Mouse (Mus musculus) 416B (cell line): ENCODE results near the gene Drd4.
"Not testable (repeated sequence)": the region's sequence is repeated elsewhere in the genome, so short reads cannot be mapped to it uniquely, and the experiment has no call there.

Source experiments
- DNase-seq: peaks from one replicate; pipeline ENCODE4 v3.0.0; 2011; ENCODE audit warnings: low read depth

The Drd4 gene

DNA sequence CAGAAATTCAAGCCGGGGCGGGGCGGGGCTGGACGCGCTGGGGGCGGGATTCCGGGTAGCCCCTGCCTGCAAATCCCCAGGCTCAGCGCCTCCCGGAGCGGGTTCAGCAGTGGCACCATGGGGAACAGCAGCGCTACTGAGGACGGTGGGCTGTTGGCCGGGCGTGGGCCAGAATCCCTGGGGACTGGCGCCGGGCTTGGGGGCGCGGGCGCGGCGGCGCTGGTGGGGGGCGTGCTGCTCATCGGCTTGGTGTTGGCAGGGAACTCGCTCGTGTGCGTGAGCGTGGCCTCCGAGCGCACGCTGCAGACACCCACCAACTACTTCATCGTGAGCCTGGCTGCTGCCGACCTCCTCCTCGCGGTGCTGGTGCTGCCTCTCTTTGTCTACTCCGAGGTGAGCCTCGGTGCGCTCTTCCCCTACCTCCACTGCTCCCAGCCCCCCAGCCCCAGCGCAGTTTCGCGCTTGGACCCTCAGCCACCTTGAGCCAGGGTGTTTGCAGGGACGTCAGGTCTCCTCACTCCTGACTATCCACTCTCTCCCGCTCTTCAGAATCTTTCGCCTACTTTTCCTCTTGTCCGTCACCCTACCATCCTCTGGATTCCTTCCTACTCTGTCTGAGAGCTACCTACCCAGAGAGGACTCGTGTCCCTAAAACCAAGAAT lies at the start of gene Drd4:
TSS of gene Drd4 (plus strand) at position 86 of the 662 bp plus-strand sequence.
- DNase-seq: no peak

DNA sequence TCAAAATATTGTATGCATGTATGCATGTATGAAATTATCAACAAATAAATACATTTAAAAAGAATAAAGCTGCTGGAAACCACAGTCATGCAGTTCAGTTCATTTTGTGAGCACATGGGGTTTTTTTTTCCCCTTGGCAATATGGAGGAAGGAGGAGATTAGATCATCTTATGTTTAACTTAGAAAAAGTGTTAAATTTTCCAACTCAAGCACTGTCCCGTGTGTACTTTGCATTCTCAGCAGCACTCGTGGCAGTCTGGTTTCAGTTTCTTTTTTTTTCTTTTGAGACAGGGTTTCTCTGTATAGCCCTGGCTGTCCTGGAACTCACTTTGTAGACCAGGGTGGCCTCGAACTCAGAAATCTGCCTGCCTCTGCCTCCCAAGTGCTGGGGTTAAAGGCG lies 41.3 kb upstream of the Drd4 start:
- not testable (repeated sequence) for DNase-seq

- DNase-seq: no peak
Observed at GRCm38 (mm10) chr7:141256159-141256558, 35.6 kb upstream of the Drd4 start.

GRCm38 (mm10) chr7:141261480-141261879 lies 30.3 kb upstream of the Drd4 start:
- no peak for DNase-seq

DNA sequence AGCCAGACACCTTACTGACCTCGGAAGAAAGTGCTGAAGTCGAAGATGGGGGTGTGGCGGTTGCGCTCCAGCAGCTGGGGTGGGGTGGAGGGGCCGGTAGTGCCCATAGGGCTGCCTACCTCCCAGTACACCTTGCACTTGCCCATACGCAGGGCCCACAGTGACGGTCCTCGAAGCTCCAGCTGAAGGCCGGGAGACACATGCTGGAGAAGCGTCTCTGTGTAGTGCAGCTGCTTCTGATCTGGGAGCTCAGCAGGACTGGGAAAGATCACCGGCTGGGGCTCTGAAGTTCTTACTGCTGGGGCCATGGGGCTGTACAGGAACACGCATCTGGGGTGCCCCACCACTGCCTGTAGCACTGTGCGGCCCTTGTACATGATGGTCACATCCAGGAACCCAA lies 28.2 kb upstream of the Drd4 start:
- DNase-seq: no peak

GRCm38 (mm10) chr7:141264041-141264700 lies 27.6 kb upstream of the Drd4 start:
- DNase-seq: no peak

DNA sequence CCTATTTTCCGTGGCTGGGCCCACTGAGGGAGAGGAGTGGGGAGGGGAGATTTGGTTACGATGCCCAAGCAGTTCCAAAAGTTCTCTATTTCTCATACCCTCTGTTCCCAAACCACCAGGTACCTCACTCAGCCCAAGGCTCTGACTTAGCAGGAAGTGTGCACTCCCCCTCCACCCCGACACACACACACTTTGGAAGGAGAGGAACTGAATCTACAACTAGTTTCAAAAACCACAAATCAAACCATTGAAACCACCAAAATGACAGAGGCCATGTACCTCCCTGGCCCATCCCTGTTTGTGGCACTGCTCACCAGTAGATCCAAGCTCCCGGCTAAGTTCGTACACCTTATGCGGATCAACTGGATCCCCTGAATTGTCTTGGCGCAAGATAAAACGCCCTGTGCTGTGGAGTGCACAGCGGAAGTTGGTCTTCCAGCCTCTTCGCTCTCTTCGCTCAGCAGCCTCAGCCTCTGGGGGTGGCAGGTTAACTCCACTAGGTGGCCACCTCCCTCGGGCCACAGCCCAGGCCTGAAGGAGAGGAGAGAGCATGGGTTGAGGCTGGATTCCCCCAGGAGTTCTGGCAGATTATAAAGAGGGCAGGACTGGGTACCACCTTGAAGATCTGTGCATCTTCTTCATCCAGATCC lies 26.9 kb upstream of the Drd4 start:
- peak; percentile 57 for DNase-seq

- peak; percentile 11 for DNase-seq
Observed at GRCm38 (mm10) chr7:141265411-141265738, 26.4 kb upstream of the Drd4 start.

GRCm38 (mm10) chr7:141265739-141266561 lies 25.9 kb upstream of the Drd4 start, which contains the start of gene Irf7:
Gene Irf7, minus strand, starts transcription at chr7:141266481.
- peak; percentile 84 for DNase-seq

GRCm38 (mm10) chr7:141268466-141269272 lies 23.1 kb upstream of the Drd4 start:
- peak; percentile 77 for DNase-seq

DNA sequence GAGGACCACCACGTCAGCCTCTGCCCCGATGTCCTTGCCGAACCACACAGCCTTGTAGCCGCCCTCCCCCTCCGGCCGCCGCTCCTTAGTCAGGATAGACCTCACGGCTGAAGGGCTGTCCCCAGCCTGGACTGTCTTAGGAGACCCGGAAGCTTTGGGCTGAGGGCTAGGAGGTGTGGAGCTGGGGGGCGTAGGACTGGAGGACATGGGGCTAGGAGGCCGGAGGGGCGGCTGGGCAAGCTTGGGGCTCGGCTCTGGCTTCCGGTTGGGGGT lies 22.6 kb upstream of the Drd4 start:
- peak; percentile 54 for DNase-seq

DNA sequence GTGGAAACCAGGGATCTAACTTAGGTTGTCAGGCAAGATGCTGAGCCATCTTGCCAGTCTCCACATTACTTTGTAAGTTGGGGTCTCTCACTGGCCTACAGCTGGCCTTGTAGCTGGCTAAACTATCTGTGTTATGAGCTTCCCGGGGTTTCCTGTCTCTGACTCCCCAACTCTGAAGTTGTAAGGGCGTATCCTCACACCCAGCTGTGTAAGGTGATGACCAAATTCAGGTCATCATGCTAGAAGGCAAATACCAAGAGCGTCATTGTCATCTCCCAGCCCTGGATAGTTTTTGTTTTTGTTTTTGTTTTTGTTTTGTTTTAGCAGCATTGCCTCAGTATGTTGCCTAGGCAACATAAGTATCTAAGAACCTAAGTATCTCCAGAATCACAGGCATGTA lies 21.2 kb upstream of the Drd4 start:
- no peak for DNase-seq

GRCm38 (mm10) chr7:141275356-141275755 lies 16.4 kb upstream of the Drd4 start:
- DNase-seq: no peak

GRCm38 (mm10) chr7:141276546-141276945 lies 15.3 kb upstream of the Drd4 start, which contains the start of gene Cdhr5:
Gene Cdhr5, minus strand, starts transcription at chr7:141276786.
- DNase-seq: no peak

DNA sequence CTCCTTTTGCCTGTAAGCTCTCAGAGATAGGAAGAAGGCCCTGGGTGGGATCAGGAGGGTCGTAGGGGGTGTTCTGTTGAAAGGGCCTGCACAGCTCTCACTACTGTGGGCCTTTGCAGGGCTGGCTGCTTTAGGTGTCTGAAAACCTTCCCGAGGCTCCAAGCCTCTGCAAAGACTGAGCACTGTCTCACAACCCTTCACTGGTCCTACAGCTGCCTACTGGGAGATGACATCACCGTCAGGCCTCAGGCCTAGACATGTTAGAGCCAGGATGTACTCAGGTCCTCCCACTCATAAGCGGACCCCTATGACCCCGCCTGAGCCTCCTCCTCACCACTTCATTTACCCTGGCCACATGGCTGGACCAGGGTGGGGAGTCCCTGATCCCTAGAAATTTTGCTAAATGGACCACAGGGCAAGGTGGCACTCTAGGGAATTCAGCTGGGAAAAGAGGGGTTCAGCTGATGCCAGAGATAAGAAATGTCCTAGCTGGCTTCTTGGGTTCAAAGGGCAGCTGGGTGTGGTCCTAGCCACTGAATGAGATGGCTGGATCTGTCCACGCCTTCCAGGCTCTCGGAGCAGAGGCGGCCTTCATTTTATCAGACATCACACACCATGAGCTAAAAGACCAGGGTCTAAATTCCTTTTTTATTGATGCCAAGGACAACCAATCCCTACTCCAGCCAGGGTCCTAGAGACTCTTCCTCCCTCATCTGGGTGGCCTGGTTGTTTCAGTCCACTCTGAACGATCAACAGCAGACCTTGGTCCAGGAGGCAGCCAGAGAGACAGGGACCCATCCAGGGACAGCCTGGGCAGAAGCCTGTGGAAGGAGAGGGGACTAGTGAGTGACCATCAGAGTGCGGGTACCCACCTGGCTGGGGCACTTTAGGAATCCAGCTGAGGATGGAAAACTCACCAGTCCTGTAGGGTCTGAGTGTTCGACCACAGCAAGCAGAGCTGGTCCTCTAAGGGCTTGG lies 13.8 kb upstream of the Drd4 start:
- DNase-seq: no peak

DNA sequence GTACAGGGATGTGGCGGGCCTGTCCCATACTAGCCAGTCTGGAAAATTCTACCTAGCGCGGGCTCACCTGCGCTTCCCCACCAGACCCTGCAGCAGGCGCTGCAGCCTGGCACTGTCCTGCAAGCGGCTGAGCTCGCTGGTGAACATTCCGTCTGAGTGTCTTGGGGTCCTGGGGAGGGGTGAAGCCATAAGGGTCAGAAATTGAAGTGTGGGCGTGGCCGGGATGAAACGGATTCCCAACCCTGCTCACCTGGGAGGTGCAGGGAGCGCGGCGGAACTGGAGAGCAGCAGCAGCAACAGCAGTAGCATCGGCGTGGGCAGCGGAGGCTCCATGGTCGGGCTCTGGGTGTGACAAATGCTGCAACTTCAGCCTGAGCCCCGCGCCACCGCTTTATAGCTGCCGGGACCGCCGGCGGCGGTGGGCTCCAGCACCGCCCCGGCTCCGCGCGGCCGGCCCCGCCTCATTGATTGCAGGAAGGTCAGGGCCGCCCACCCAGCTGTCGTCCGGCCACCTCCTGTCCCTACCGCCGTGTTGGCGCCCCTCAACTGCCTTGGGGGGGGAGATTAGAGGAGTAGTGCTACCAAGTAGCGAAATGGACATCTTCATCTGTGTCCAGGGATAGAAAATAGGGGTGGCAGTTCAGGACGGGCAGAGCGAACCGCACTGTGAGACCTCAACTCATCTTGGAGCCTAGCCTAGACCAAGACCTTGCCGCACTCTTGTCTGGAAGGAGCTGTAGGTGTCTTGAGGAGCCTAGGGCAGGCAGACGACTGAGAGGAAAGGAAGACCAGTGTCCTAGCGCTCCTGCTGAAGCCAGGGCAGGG lies 12.8 kb upstream of the Drd4 start, which contains the start of gene Sct:
TSS of gene Sct (minus strand) at position 368 of the 825 bp plus-strand sequence.
- no peak for DNase-seq

GRCm38 (mm10) chr7:141281442-141281841 lies 10.4 kb upstream of the Drd4 start:
- DNase-seq: no peak

DNA sequence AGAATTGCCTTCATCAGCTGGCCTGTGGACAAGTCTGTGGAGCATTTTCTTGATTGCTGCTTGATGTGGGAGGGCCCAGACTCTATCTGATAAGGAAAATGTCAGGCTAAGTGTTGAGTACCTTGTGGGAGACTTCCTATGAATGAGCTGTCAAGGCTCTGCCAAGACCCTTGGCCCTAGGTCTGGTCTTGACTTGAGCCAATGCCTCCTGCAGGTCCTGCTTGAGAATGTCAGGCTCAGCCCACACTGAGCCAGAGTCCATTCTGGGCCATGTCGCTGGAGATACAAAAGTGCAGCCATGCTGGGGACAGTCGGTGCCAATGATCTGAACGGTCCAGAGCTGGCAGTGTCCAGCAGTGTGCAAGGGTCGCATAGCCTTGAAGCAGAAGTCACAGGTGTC lies 9.1 kb upstream of the Drd4 start:
- DNase-seq: no peak

- no peak for DNase-seq
Observed at GRCm38 (mm10) chr7:141288042-141288441, 3.8 kb upstream of the Drd4 start.
